Mouse (Mus musculus) embryonic fibroblast, embryonic 13.5 days (primary cell): ENCODE results near the gene Prdm10. TPM values are rescaled to one million over a fixed set of nuclear protein-coding genes. Genes with fewer than 3 reads are reported as not detected.

Experiments used
- H3K27ac ChIP-seq: 2 replicates; pipeline ENCODE4 v1.5.1; 2012; ENCODE audit warnings: low read length, control low read depth, inconsistent platforms; ENCODE audit not compliant: insufficient read depth
- H3K4me1 ChIP-seq: 2 replicates; pipeline ENCODE4 v1.6.1; 2011; ENCODE audit warnings: low read length; ENCODE audit not compliant: control insufficient read depth, insufficient read depth
- H3K4me3 ChIP-seq: 2 replicates; pipeline ENCODE4 v1.5.1; 2011; ENCODE audit warnings: mild to moderate bottlenecking, control low read depth, low read length; ENCODE audit not compliant: insufficient read depth
- CTCF ChIP-seq: IDR thresholded peaks from 2 replicates; pipeline ENCODE4 v1.5.1; 2011; ENCODE audit warnings: mild to moderate bottlenecking, control low read depth, low read length, moderate library complexity, borderline replicate concordance; ENCODE audit not compliant: insufficient read depth
- POLR2A ChIP-seq: IDR thresholded peaks from 2 replicates; pipeline ENCODE4 v1.6.1; 2011; ENCODE audit warnings: low read depth, mild to moderate bottlenecking, control low read depth, low read length, moderate library complexity
- polyA plus RNA-seq: library from polyadenylated mRNA; stranded (reverse); fragments of >200 nt; gene quantifications from 2 replicates; pipeline ENCODE4 v1.2.4, GENCODE M21; 2011; ENCODE audit warnings: low read depth; ENCODE audit not compliant: missing spikeins, insufficient read length

Prdm10 gene
- polyA plus RNA-seq, 1 experiment, result 6.4 TPM

GRCm38 (mm10) chr9:31245006-31245405 lies 35.3 kb upstream of the Prdm10 start:
- H3K27ac ChIP-seq, result no peak overlapping the region
- H3K4me1 ChIP-seq, result peaks cover 5% of the 10 kb centered on the region
- no peak overlapping the region for H3K4me3 ChIP-seq
- no peak for TF ChIP-seq POLR2A

GRCm38 (mm10) chr9:31246421-31246820 lies 33.9 kb upstream of the Prdm10 start:
- no peak overlapping the region for H3K27ac ChIP-seq
- peaks cover 1% of the 10 kb centered on the region; the same call in 1 of the 2 replicates for H3K4me1 ChIP-seq
- H3K4me3 ChIP-seq, result no peak overlapping the region
- no peak for TF ChIP-seq POLR2A
- TF ChIP-seq CTCF, result no peak

- no peak for TF ChIP-seq CTCF
- no peak for TF ChIP-seq POLR2A
- Histone ChIP-seq H3K27ac (no peak overlapping the region), H3K4me1 (no peaks in the 10 kb centered on the region), H3K4me3 (no peak overlapping the region)
Observed at GRCm38 (mm10) chr9:31247447-31248220, 32.7 kb upstream of the Prdm10 start.

GRCm38 (mm10) chr9:31252182-31252799 lies 28.0 kb upstream of the Prdm10 start:
- TF ChIP-seq POLR2A (no peak), CTCF (no peak)
- H3K27ac ChIP-seq, result no peak overlapping the region
- no peak overlapping the region for H3K4me3 ChIP-seq
- H3K4me1 ChIP-seq, result no peaks in the 10 kb centered on the region

- no peaks in the 10 kb centered on the region for H3K4me1 ChIP-seq
- H3K27ac ChIP-seq, result no peak overlapping the region
- no peak overlapping the region for H3K4me3 ChIP-seq
- TF ChIP-seq POLR2A (no peak), CTCF (no peak)
Observed at GRCm38 (mm10) chr9:31253311-31253734, 27.0 kb upstream of the Prdm10 start.

GRCm38 (mm10) chr9:31253866-31254696 lies 26.3 kb upstream of the Prdm10 start:
- Histone ChIP-seq H3K4me3 (no peak overlapping the region), H3K4me1 (no peaks in the 10 kb centered on the region), H3K27ac (no peak overlapping the region)
- TF ChIP-seq POLR2A (no peak), CTCF (no peak)

GRCm38 (mm10) chr9:31254697-31255004 lies 25.7 kb upstream of the Prdm10 start:
- H3K27ac ChIP-seq, result no peak overlapping the region
- no peak overlapping the region for H3K4me3 ChIP-seq
- no peaks in the 10 kb centered on the region for H3K4me1 ChIP-seq
- TF ChIP-seq POLR2A (no peak), CTCF (no peak)

GRCm38 (mm10) chr9:31255953-31256352 lies 24.4 kb upstream of the Prdm10 start:
- Histone ChIP-seq H3K4me1 (no peaks in the 10 kb centered on the region), H3K4me3 (no peak overlapping the region), H3K27ac (no peak overlapping the region)
- TF ChIP-seq CTCF (no peak), POLR2A (no peak)

- no peaks in the 10 kb centered on the region for H3K4me1 ChIP-seq
- H3K4me3 ChIP-seq, result no peak overlapping the region
- no peak for TF ChIP-seq POLR2A
- no peak for TF ChIP-seq CTCF
- H3K27ac ChIP-seq, result no peak overlapping the region
Observed at GRCm38 (mm10) chr9:31258237-31258636, 22.1 kb upstream of the Prdm10 start.

GRCm38 (mm10) chr9:31260219-31260618 lies 20.1 kb upstream of the Prdm10 start:
- no peak for TF ChIP-seq POLR2A
- H3K27ac ChIP-seq, result no peak overlapping the region
- no peak overlapping the region for H3K4me3 ChIP-seq
- H3K4me1 ChIP-seq, result no peaks in the 10 kb centered on the region
